13 mouse cellular contexts compared by ENCODE assay signal in genomic region chr4:150616029-150616420, GRCm38 (mm10). TPM values are rescaled to one million over a fixed set of nuclear protein-coding genes. Genes with fewer than 3 reads are reported as not detected.
DNase-seq lines count a peak whose midpoint lies in the region; ATAC-seq lines count a peak whose summit lies in the region.
"Had no signal": no experiment of that assay in that cellular context is flagged by ENCODE, and none has a peak within 500 bp of the region (broad histone marks: within the 10 kb centered on the region; RNA-seq: fewer than 3 reads in every experiment).

No protein-coding gene starts in this region.

- no peak overlapping the region for H3K9ac ChIP-seq in hindbrain, embryonic 14.5 days
- no peak overlapping the region for H3K9ac ChIP-seq in hindbrain, embryonic 12.5 days
- H3K9ac ChIP-seq: liver, embryonic 12.5 days had no signal

- H3K4me2 ChIP-seq in hindbrain, embryonic 14.5 days (replicated peaks) = no peak overlapping the region
- H3K4me2 ChIP-seq in hindbrain, embryonic 12.5 days (replicated peaks) = no peak overlapping the region
- H3K4me2 ChIP-seq: liver, embryonic 12.5 days had no signal

- H3K4me1 ChIP-seq in hindbrain, embryonic 14.5 days (replicated peaks; ENCODE audit: control insufficient read depth, insufficient read depth, low read length) = no peaks in the 10 kb centered on the region
- no peaks in the 10 kb centered on the region for H3K4me1 ChIP-seq in hindbrain, embryonic 12.5 days
- H3K4me1 ChIP-seq: liver, embryonic 12.5 days had no signal

- no peak overlapping the region for H3K4me3 ChIP-seq in hindbrain, embryonic 14.5 days (replicated peaks; ENCODE audit: low read length)
- no peak overlapping the region for H3K4me3 ChIP-seq in hindbrain, embryonic 12.5 days
- H3K4me3 ChIP-seq: liver, embryonic 12.5 days; myocyte had no signal

- H3K9me3 ChIP-seq in hindbrain, embryonic 14.5 days (ENCODE audit: control insufficient read depth, low read length) = no peaks in the 10 kb centered on the region
- H3K9me3 ChIP-seq in hindbrain, embryonic 12.5 days (replicated peaks) = no peaks in the 10 kb centered on the region
- H3K9me3 ChIP-seq: liver, embryonic 12.5 days had no signal

- WGBS in hindbrain, embryonic 14.5 days = 87% methylated on average over 13 of the region's 13 CpGs
- WGBS in hindbrain, embryonic 12.5 days = 90% methylated on average over 13 of the region's 13 CpGs

- no peak for DNase-seq in hindbrain, embryonic 14.5 days (ENCODE audit: low spot score)
- DNase-seq in MN1 (ENCODE audit: low spot score) = peak; percentile 44
- peak; percentile 61 to 72 for DNase-seq in gastrocnemius, adult 8-10 months (ENCODE audit: low spot score in 2 of 2)
- DNase-seq in kidney, postnatal 4 days = peak; percentile 70 to 77
- no peak for DNase-seq in c-Kit-positive CD71-positive TER-119-positive erythroid progenitor cells, embryonic 14.5 days (ENCODE audit: low spot score)
- DNase-seq in Muller cell, postnatal 12 days (ENCODE audit: inconsistent ontology term) = no peak
- no peak for DNase-seq in layer of hippocampus, adult 9-10 months (ENCODE audit: low spot score)
- DNase-seq: cerebellum, adult 9-10 months; right cerebral cortex, postnatal 4 days; thymus, postnatal 4 days had no signal

- peak overlapping the region; percentile 14; the same call in 1 of the 2 replicates for H3K27ac ChIP-seq in hindbrain, embryonic 14.5 days
- no peak overlapping the region for H3K27ac ChIP-seq in hindbrain, embryonic 12.5 days
- H3K27ac ChIP-seq: liver, embryonic 12.5 days had no signal

- no peaks in the 10 kb centered on the region for H3K27me3 ChIP-seq in hindbrain, embryonic 14.5 days (ENCODE audit: control insufficient read depth, insufficient read depth, low read length)
- H3K27me3 ChIP-seq in hindbrain, embryonic 12.5 days = no peaks in the 10 kb centered on the region
- H3K27me3 ChIP-seq: liver, embryonic 12.5 days had no signal

- no peak for ATAC-seq in hindbrain, embryonic 14.5 days (ENCODE audit: low FRiP score)
- no peak for ATAC-seq in hindbrain, embryonic 12.5 days (ENCODE audit: low FRiP score)
- ATAC-seq: liver, embryonic 12.5 days had no signal

- H3K36me3 ChIP-seq in hindbrain, embryonic 14.5 days (replicated peaks; ENCODE audit: control insufficient read depth, insufficient read depth) = peaks cover 99% of the 10 kb centered on the region
- H3K36me3 ChIP-seq in hindbrain, embryonic 12.5 days = peaks cover 85% of the 10 kb centered on the region

RNA-seq across cellular contexts. Expression of gene Slc45a1, which starts 35.9 kb away (rescaled TPM):
- 35.9 and 37.9 TPM in 2 replicates for polyA plus RNA-seq in hindbrain, embryonic 14.5 days (2014; fragmentation: Nextera tagmentation; extraction: Ambion mirVana)
- polyA plus RNA-seq in hindbrain, embryonic 12.5 days (2016; fragmentation: Nextera tagmentation; extraction: Ambion mirVana) = 12.4 and 14.1 TPM in 2 replicates
- not detected for total RNA-seq in gastrocnemius, adult 8-10 months (2022)
- polyA plus RNA-seq: liver, embryonic 12.5 days; myocyte had no signal

Comparison
In these comparisons a context has a peak if more than half of its experiments do, and no peak if none do; other contexts are left out.
1. DNase-seq: peak in MN1 (single experiment), gastrocnemius, adult 8-10 months (2 of 2) and kidney, postnatal 4 days (2 of 2); none in hindbrain, embryonic 14.5 days (single experiment), c-Kit-positive CD71-positive TER-119-positive erythroid progenitor cells, embryonic 14.5 days (single experiment), Muller cell, postnatal 12 days (single experiment) and layer of hippocampus, adult 9-10 months (single experiment).